Mouse (Mus musculus) kidney, adult 2 months (tissue): ENCODE measurements around the gene Ints5.
"Not testable (repeated sequence)": the region's sequence is repeated elsewhere in the genome, so short reads cannot be mapped to it uniquely, and the experiment has no call there.

ENCODE experiments used
- CTCF ChIP-seq: fragments of 200-500 bp; conservative IDR thresholded peaks from 2 replicates; pipeline ENCODE4 v1.5.1; 2011; ENCODE audit warnings: low read depth, mild to moderate bottlenecking, control low read depth, low read length, moderate library complexity, mixed read lengths; ENCODE audit not compliant: insufficient read depth, insufficient read length
- POLR2A ChIP-seq: fragments of 200-500 bp; IDR thresholded peaks from one replicate; pipeline ENCODE4 v1.6.1; 2011; ENCODE audit warnings: low read depth, low read length, control low read depth

GRCm38 (mm10) chr19:8897211-8897864 is 4.5 kb downstream of the Ints5 start:
- TF ChIP-seq POLR2A, CTCF: not testable (repeated sequence)
